Mouse (Mus musculus): ENCODE data around the gene Gja5.

GRCm38 (mm10) chr3:96925920-96926319 is 21.4 kb downstream of the Gja5 start, which contains the start of gene Gja8:
- TF ChIP-seq CTCF (IDR thresholded peaks at IDR 0.05): no peak
- TF ChIP-seq EP300 (IDR thresholded peaks at IDR 0.05): no peak
